Mouse (Mus musculus): ENCODE data around the gene Trim14.
A peak's percentile ranks its signal among the peaks of the same experiment; 100 is the strongest.

The Trim14 gene

DNA sequence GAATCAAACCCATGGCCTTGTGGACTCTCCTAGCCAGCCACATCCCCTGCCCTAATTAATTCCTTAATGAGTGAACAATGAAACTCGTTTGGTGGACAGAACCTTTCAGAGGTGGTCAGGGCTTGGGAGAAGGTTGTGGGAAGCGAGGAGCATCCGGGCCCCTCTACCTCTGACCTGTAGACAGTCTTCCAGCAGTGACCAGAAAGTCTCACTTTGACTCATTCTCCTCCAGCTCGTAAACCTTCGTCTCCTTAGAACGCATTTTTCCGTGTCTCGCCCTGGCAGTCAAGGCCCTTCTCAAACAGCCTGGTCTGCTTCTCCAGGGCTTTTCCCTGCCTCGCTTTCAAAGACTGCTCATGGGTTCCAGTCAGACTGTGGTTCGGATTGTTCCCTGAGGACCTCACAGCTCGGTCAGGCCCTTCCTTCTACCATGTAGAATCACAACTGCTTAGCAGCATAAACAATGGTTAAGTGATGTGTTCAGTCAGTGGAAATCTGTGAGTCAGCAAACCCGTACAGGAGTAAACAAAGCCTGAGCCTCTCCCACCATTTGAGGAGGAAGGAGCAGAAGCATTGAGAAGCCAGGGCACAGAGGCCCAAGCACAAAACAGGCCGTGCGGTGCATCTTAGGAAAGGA lies 24.2 kb upstream of the Trim14 start:
- DNase-seq: no peak

DNA sequence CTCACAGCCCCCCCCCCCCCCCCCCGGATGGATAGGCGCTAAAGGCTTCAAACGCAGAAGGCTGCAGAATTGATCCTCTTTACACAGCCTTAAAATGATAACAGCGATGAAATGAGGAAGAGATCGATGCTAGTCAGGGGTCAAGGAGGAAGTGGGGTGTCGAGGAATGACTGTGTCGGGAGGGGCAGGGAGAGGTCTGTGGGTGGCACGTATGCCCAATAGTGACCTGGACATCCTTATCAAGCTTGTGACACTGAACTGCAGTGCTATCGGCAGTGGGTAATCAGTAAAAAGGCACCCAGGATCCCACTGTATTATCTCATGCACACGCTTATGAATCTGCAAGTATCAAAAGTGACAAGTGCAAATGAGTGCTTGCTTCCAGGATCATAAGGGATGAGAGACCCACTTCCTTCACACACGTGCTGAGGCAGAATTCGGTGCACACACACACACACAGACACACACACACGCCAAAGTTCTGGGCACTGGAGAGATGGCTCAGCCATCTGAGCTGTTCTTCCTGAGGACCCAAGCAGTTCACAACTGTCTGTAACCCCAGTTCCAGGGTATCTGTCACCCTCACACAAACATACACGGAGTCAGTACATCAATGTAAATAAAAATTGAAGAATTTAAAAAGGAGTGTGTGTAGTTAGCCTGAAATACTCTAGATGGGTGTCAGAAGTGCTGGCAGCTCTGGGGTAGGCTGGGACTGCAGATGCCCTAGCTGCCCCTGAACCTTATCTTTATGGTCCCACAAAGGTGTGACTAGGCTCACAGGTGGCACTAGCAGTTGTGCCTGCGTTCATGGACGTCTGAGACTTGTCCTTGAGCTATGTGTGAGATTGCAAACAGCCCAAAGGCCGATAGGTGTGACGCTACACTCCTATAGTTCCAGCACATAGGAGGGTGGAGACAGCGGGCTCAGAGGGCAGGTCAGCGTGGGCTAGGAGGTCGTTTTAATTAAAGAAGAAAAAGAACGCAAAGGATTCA lies 23.0 kb upstream of the Trim14 start:
- no peak for DNase-seq

DNA sequence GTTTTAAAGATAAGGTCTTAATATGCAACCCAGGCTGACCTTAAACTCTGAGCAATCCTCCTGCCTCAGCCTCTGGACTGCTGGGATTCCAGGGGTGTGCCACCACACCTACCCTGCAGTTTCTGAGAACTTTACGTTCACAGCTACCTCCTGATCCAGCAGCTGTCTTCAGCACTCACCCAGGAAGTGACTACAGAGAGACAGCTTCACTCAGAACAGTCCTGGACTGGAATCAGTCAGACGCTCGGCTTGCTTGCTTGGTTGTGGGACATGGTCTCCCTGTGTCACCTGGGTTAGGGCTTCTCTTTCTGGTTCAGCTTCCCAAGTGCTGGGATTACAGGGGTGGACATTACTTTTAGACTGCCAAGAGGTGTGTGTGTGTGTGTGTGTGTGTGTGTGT lies 21.0 kb upstream of the Trim14 start:
- no peak for DNase-seq

DNA sequence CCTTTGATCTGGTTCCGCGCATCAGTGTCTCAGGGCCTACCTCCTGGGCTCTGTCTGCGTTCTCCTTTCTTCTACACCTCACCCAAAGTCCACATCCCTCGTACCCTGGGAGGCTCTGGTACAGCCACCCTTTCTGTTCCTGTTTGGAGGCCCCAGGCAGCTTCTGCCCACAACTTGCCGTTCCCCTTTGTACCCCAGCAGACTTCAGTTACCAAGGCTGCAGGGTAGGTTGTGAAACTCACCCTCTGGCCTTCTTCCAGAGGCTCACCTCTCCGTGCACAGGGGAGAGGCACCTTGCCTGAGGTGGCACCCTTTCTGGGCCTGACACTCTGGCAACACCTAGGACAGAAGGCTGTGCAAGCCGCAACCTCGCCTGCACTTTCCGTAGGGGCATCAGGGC lies 19.8 kb upstream of the Trim14 start:
- DNase-seq: no peak

DNA sequence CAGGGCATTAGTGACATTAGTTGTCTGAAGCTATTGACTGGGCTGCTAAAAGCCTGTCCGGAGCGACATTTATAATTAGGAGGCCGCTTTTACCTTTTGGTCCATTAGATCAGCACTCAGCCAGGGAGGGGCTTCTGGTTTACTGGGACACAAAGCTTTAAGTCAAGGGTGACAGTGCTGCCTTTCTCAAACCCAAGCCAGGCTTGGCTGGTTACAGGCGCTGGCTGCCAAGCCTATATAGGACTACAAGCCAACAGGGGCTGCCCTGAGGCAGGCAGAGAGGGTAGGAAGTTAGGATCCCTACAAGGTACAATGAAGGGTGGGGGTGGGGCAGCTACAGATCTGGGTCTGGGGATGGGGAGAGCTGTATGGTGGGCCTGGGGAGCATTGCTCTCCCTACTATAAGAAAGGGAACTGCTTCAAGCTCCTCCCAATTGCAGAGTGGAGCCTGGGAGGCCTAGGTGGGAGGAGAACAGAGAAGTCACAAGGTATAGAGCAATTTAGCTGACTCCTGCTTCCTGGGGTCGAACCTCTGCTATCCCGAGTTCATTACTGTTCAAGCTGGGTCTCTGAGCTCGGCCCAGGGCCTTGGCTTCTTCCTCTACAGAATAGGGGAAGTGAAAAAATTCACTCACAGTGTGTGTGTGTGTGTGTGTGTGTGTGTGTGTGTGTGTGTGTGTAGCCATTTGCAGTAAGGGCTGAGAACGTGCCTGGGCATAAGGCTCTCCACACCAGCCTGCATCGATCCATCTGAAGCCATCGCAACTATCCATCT lies 18.5 kb upstream of the Trim14 start:
- no peak for DNase-seq

DNA sequence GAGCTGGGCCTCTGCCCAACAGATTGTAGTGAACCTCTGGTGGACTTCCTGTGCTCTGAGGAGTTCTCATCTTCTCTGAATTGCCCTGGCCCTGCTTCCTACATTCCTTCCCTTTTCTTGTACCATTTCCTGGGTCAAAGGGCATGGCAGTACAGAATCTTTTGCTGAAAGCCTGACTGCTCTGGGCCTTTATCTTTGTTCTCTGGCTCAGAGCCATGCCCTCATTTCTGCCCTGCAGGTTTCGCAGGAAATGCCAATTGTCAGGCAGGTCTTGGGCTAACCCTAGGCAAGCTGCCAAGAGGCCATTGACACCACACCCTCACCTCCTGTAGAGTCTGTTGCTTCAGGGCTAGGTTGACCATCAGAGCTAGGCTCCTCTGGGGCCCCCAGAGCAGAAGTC lies 17.9 kb upstream of the Trim14 start:
- peak; percentile 50 for DNase-seq

DNA sequence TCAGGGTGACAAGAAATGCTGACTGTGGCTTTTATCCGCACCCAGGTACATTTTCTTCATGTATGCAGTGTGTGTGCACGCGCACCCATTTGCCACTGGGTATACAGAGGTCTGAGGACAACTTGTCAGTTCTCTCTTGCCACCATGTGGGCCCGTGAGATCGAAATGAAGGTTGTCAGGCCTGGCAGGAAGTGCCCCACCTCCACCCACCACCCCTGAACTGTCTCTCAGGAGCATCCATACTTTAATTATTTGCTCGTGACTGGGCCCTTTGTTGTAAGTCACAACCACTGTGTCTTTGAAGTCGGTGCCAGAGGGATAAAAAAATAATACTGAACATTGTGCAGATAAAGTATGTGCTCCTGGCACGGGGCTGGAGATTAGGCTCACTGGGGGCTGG lies 14.5 kb upstream of the Trim14 start:
- no peak for DNase-seq

DNA sequence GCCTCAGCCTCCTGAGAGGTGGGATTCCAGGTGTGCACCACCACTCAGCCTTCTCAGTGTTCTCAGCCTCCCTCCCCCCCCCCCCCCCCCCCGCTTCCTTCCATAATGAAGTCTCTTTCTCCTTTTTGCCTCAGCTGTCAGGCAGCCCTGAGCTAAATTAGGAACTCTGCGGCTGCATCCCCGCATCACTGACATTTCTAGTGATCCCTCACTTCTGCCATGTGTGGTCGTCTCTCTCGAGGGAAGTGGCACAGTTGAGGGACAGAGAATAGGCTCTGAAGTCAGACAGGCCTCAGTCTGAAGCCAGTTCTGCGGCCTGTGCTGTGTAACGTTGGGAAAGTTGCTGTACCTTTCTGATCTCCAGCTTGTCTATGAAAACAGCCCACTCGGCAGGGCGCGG lies 14.0 kb upstream of the Trim14 start:
- DNase-seq: no peak

DNA sequence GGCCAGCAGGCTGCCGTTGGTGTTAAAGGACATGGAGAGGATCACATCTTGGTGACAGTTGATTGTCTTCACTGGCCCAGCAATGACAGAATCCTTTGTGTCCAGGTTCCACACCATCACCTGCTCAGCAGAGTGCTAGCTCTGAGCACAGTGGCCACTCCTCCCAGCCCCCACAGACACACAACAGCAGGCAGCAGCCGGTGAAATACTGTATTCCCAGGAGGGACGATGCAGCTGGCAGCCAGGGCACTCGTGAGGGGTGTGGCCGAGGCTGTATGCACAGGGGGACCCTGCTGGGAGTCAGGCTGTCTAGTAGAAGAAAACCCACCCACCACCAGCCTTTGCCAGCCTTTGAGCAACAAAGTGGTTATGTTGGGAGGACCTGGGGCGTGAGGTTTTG lies 10.8 kb upstream of the Trim14 start:
- DNase-seq: no peak

DNA sequence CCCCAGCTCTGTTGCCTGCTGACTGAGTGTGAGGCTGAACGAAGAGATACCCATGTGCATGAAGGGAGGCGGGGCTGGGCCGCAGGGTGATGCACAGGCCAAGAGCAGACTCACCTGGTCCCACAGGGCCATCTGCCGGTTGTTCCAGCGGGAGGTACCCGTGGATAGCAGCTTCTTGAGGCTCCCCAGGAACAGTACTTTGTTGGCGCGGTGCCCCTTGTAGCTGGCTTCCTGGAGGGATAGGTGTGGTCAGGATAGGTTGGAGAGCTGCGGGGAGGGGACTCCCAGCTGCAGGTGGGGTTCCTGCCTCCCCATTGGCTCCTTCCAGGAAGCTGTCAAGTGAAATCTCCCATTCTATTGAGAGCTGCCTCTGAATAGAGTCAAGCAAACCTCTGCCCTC lies 9.6 kb upstream of the Trim14 start:
- peak; percentile 21 for DNase-seq

DNA sequence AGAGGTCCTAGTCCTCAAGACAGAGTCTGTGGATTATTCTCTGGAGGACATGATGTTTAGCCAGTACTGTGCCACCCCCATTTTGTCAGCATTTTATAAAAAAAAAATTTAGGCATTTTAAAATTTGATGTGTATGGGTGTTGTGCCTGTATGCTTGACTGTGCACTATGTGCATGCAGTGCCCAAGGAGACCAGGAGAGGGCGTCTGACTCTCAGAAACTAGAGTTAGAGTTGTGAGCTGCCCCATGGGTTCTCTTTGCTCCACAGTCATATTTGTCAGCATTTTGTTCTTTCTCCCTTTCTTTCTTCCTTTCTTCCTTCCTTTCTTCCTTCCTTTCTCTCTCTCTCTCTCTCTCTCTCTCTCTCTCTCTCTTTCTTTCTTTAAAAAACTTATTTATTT lies 8.4 kb upstream of the Trim14 start:
- no peak for DNase-seq

DNA sequence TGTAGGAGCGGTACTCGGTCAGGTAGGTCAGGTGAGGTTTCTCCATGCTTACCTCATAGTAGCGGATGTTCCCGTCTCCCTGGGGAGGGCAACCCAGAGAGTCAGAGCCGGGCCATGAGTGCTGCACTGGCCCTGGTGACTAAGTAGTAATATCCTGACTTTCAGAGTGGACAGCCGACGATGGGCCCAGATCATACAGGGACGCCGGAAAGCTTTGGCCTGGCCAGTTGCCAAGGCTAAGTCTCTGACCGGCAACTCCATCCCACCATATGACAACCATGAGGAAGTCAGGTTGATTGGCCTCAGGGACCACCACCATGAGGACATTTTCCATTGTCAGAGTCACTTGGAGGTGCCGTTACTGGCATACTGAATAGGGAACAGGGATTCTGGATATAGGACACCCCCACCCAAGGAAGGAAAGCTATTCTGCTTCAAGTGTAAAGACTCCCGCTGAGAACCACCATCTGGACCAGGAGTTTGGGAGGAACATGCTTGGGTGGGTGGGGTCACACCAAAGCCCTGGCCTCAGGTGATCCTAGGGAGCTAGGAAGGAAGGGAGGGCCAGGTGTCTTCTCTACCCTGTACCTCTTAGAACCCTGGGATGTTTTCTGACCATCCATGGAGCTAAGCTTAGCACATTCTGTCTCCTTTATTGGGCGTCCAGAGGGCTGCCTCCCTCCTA lies 7.6 kb upstream of the Trim14 start:
- no peak for DNase-seq

DNA sequence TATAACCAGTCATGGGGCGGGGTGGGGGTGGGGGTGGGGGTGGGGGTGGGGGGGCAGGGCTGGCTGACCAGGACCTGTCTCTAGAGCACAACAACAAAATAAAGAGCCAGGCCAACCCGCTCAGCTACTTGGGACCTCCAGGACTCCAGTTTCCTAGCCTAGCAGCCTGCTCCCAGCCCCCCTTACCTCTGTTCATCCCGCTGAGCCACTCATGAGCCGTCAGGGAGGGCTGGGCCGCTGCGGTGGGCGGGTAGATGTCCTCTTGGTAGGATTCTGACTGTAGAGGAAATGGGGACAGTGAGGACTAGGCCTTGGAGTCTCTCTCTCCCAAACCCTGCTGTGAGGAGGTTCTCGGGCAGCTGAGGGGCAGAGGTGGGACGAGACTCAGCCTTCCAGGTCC lies 5.8 kb upstream of the Trim14 start:
- DNase-seq: no peak

DNA sequence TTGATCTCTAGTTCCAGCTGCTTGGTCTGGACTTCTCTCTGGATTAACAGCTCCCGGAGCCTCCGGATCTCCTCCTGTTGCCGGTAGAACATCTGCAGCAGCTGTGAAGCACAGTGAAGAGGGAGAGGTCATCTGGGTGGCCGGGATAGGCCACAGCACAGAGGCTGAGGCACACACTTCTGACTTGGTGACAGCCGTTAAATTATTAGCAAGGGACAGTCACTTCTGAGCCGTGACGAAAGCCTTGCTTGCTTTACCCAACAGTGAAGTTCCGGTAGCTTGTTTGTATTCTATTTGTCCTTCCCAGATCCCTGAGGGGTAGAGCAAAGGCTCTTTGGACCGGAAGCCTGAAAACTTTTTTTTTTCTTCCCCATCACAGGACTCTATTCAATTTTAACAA lies 3.2 kb upstream of the Trim14 start:
- DNase-seq: no peak

DNA sequence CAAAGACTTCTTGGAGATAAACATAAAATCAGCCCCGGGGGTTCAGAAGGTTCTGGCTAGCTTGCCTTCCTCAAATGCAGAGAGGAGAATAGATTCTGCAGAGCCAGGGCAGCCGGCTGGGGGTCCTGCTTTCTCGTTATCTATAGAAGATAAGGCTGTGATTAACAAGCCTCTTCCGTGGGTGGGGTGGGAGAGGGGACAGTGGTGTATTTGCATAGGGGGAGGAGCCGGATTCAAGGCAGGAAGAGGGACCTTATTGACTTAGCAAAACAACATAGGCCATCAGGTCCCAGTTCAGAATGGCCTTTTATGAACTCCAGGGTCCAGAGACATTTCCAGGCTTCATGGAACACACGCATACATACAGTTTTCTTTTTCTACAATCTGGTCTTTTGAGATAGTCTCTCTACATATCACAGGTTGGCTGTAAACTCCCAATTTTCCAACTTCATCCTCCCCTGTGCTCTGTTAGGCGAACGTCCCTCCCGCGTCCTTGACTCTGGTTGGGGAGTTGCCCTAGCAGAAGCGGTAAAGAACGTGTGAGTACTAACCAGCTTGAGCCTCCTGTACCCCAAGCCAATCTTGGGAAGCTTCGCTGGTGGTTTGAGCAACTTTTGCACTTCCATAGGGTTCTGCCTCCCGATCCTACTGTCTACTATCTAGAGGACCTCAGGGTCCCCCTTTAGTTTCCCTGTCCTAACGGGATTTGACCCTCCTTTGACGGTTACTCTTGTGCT lies 679 bp downstream of the Trim14 start:
- no peak for DNase-seq

DNA sequence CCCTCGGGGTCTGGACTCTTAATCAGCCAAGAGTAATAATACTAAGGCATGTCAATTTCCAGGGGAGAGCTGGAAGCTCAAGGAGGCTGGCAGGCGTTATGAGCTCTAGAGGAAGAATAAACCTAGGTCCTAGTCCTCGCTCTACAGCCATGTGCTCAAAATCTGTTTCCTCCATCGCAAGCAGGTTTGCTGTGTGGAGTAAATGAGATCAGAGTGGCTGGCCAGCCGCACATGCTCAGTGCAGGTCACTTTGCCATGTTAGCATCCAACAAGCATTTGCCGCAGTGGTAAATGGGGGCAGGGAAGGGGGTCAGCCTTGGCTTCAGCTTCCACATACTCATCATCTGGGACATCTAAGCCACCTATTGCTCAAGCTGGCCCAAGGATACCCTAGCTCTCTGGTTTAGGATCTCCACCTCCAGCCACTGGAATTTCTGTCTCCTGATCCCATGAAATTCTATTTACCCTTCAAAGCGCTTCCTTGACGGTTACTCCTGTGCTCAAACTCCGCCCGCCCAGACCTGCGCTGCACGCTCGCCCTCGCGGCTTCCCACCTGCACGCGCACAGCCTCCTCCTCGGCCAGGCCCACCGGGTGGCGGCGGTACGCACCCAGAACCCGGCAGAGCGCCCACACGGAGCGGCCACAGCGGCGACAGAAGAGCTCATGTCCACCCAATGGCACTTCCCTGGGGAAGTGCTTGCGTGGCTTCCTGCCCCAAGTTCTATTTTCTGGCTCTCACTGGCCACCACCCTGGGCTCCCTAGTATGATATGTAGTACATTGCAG lies 1.8 kb downstream of the Trim14 start:
- peak; percentile 10 for DNase-seq

DNA sequence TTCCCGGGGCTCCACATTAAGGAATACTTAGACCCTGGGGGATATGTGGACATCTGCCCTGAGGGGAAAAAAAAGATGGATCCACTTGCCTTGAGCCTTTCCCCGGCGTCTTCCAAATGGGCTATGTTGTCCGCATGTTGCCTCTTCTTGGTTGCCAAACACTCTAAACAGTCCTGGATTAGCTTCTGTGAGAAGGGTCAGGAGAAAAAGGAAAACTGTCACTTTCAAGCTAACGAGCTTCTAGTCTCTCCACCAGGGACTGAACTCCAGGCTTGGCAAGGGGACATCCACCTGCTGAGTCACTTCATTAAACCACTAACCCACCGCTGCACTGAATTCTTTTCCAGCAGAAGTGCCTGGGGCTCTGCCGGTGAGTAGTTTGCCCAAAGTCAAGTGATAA lies 3.0 kb downstream of the Trim14 start:
- no peak for DNase-seq

DNA sequence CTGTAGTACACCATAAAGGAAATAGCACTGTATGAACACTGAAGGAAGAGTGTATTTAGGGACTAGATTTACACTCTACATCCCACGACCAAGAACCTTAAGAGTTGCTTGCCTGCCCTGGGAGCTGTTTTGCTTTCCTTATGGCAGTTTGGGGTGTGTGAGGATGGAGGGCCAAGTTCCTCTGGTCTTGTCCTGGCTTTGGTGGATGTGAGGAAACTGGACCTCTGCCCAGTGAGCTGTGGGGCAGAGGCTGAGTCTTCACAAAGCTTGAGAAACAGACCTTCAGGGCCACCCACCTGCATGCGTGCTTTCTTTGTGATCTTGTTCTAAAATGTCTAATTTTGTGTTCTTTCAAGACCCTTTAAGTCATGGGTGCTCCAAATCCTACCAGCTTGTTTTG lies 3.4 kb downstream of the Trim14 start:
- no peak for DNase-seq

DNA sequence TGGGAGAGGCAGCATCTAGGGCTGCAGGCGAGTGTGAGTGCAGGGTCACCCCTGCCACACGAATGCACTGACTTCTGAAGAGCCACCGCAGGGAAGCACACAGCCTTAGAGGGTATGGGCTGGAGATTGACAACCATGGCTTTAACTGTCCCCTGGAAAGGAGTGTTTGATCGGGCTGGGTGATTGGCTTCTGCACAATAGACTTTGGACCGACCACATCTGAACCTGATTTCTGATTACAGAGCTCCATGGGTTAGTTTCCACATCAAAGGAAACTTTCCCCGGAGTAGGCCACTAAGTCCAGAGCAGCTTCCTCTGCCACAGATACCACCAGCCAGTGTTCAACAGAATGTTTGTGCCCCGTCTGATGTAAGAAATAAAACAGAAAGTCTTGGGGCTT lies 6.2 kb downstream of the Trim14 start:
- no peak for DNase-seq

DNA sequence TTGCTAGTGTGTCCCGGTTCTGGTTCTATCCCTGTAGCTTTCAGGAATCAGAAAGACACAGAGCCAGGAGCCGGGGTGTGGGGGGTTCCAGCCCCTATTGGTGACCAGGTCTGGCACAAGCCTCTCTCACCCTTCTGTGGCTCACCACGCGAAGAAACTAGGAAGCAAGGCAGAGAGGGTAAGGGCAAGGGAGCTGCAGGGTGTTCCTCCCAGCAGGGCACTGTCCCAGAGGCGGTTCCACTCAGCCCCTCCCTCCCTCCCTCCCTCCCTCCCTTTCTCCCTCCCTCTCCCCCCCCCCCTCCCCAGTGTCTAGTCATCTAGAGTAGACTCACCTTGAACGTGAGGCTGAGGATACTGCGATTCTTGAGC lies 8.4 kb downstream of the Trim14 start:
- DNase-seq: no peak

DNA sequence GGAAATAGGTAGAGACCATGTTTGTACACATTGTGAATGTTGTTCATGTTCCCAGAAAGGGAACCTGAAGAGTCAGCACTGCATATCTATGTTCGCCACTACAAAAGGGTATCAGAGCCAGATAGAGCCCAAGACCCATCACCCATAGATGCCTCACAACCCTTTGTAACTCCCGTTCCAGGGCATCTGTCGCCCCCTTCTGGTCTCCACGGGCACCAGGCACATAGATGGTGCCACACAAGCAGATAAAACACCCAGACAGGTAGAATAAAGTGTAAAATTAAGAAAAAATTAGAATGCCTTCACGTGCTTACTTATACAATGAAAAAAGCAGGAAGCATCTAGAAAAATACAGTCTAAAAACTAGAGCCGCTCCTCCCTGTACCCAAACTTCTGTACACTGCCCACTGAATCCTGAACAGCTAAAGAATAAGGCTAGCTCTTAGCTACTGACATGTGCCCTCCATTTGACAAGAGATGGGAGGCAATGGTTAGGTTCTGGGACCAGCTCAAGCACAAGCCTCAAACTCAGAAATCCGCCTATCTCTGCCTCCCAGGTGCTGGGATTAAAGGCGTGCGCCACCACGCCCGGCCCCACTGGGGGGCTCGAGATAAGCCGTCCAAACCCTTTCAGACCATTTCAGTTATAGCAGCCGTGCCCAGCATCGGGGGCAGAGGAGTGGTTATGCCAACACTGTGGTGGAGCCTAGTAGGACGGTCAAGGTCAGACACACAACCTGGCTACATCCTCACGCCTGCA lies 9.0 kb downstream of the Trim14 start:
- no peak for DNase-seq

Data from kidney, adult 18-20 months (tissue).